Mouse (Mus musculus): ENCODE data around the gene Bex4. TPM values are rescaled to one million over a fixed set of nuclear protein-coding genes. Genes with fewer than 3 reads are reported as not detected.
"Not testable (repeated sequence)": the region's sequence is repeated elsewhere in the genome, so short reads cannot be mapped to it uniquely, and the experiment has no call there.

Gene Bex4
- 115 and 152 TPM in 2 replicates for polyA plus RNA-seq (2014; fragmentation: Nextera tagmentation; extraction: Ambion mirVana)

DNA sequence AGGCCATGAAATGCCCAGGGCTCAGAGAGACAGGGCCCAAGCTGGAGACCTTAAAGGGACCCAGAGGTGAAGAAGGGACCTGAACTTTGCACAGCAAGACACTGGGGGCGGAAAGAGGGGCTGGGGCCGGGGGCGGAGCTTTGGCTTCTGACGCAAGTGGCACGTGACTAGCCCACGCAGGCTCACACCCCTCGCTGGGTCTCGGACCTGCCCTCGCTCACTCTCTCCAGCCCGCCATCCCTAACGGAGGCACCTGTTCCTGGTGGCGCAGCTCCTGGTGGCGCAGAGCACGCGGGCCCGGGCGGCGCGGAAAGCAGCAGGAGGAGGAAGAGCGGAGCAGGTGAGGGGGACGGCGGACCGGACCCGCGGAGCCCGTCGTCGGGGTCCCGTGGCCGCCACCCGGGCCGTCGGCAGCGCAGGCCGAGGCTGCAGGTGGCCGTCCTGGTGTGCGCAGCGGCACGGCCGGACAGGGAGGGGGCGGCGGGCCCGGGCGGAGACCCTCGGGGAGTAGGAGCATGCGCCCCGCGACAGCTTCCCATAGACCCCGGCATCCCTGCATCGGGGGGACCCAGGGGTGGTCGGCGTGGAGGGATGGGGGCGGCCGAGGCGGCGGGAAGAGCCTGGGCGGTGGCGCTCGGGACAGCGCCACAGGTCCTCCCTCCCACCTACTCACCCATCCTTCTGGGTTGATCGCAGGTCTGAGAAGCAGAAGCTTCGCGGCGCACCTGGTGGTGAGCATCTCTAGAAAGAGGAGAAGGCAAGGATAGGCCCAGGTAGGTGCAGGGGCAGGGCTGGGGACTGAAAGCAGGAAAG, at the start of gene Bex4:
Gene Bex4, plus strand, starts transcription at position 170 of the 813 bp plus-strand sequence.
- not testable (repeated sequence) for H3K4me1 ChIP-seq (ENCODE audit: control insufficient read depth, insufficient read depth, low read length); H3K27me3 ChIP-seq (ENCODE audit: control insufficient read depth, insufficient read depth, low read length); H3K36me3 ChIP-seq (ENCODE audit: control insufficient read depth, insufficient read depth, low read length); H3K27ac ChIP-seq (ENCODE audit: low read depth, low read length); H3K9me3 ChIP-seq (ENCODE audit: control insufficient read depth, low read length)
- Histone ChIP-seq H3K9ac (replicated peaks; ENCODE audit: low read depth, low read length) (peak within 1 kb of the TSS; percentile 28; the same call in 1 of the 2 replicates), H3K4me2 (ENCODE audit: low read depth, low read length) (peak within 1 kb of the TSS; percentile 44), H3K4me3 (ENCODE audit: low read depth, low read length) (peak within 1 kb of the TSS; percentile 27)
- WGBS: 15% methylated on average over 12 of the region's 64 CpGs
- peak; percentile 97 for ATAC-seq (ENCODE audit: low read depth)

DNA sequence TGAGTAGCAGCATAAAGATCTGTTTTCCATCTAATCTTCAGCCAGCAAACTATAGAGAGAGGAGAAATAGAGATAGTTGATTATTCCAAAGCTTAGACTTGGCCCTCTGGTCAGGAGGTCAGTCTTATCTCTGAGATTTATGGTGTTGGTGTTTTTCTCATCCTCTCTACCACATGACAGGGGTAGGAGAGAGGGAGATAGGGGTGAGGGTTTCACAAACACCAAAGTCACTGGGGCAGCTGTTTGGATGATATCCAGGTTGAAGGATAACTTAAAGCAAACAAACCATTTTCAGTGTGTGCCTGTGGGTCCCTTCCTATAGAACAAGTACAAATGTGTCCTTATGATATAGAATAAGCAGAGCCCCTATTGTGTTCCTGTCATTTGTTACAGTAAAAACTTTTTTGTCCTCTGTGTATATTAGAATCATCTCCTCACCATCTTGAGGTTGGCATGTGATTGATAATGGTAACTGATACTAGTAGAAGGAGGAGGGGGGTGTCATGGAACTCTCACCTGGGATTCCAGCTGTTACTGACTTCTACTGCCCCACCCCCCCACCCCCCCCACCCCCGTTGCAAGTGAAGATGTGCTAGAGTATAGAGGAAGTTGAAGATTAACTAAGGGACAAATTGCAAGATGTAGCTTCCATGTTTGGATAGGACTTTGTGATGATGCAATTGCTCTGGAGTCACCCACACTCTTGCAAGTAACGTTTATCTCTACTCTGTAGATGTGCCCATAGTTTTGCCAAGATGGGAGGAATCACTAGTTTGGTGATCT, 46.1 kb upstream of the Bex4 start:
- Histone ChIP-seq H3K36me3 (ENCODE audit: control insufficient read depth, insufficient read depth, low read length) (no peaks in the 10 kb centered on the region), H3K27ac (ENCODE audit: low read depth, low read length) (no peak overlapping the region), H3K4me3 (ENCODE audit: low read depth, low read length) (no peak overlapping the region), H3K27me3 (ENCODE audit: control insufficient read depth, insufficient read depth, low read length) (no peaks in the 10 kb centered on the region), H3K9ac (replicated peaks; ENCODE audit: low read depth, low read length) (no peak overlapping the region), H3K4me1 (ENCODE audit: control insufficient read depth, insufficient read depth, low read length) (no peaks in the 10 kb centered on the region), H3K9me3 (ENCODE audit: control insufficient read depth, low read length) (no peaks in the 10 kb centered on the region), H3K4me2 (ENCODE audit: low read depth, low read length) (no peak overlapping the region)
- no peak for ATAC-seq (ENCODE audit: low read depth)
- 41% methylated on average over 2 of the region's 2 CpGs for WGBS

DNA sequence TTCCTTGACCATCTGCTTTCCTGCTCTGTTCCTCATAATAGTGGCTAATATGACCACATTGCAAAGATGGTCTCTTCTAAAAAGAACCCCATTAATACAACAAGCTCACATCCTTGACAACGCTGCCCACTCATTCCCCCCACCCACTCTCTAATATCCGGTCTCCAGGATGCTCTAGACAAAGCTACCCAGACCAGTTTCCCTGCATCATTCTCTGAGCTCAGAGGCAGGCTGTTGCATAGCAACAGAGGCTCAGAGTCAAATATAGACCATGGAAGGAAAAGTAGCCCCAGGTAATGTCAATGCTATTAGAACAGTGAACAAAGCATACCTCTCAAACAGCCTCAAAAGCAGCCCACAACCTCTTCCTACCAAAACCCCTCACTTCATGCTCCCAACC, 44.4 kb upstream of the Bex4 start:
- H3K27ac ChIP-seq (ENCODE audit: low read depth, low read length): no peak overlapping the region

DNA sequence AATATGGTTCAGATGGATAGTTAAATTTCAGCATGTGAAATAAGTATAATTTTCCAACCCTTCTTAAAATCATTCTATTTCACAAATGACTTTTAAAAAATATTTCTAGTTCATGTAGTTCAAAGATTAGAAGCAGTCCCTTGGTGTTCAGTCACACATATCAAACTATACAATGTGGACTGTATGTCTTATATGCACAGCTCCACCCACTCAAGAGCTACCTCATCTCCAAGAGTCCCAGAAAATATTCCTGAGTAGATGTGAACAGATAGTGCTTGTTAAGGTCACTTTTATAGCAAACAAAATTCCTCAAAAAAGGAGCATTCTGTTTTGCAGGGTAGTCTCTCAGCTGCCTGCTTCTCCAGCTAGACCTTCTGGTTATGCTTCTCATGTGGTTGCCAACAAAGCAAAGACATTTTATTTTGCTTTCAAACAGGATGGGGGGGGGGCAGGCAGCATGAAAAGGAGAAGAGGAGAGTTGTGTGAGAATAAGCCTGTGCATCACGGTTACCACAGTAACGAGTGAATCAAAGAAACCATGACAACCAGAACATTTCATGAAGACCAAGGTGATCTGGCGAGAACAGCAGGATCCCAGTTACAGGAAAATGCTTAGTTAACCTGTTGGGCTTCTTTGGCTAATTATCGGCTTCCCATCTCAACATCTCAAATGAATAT, 34.6 kb upstream of the Bex4 start:
- Histone ChIP-seq H3K36me3 (ENCODE audit: control insufficient read depth, insufficient read depth, low read length) (no peaks in the 10 kb centered on the region), H3K4me1 (ENCODE audit: control insufficient read depth, insufficient read depth, low read length) (no peaks in the 10 kb centered on the region), H3K27me3 (ENCODE audit: control insufficient read depth, insufficient read depth, low read length) (no peaks in the 10 kb centered on the region), H3K9me3 (ENCODE audit: control insufficient read depth, low read length) (no peaks in the 10 kb centered on the region), H3K9ac (replicated peaks; ENCODE audit: low read depth, low read length) (no peak overlapping the region), H3K27ac (ENCODE audit: low read depth, low read length) (no peak overlapping the region), H3K4me3 (ENCODE audit: low read depth, low read length) (no peak overlapping the region), H3K4me2 (ENCODE audit: low read depth, low read length) (no peak overlapping the region)
- ATAC-seq (ENCODE audit: low read depth): no peak
- 53% methylated on average over 4 of the region's 4 CpGs for WGBS

More for the DNA sequence above, 44.4 kb upstream of the Bex4 start:
- Histone ChIP-seq H3K4me2 (ENCODE audit: low read depth, low read length) (no peak overlapping the region), H3K36me3 (ENCODE audit: control insufficient read depth, insufficient read depth, low read length) (no peaks in the 10 kb centered on the region), H3K4me1 (ENCODE audit: control insufficient read depth, insufficient read depth, low read length) (no peaks in the 10 kb centered on the region), H3K4me3 (ENCODE audit: low read depth, low read length) (no peak overlapping the region), H3K9me3 (ENCODE audit: control insufficient read depth, low read length) (no peaks in the 10 kb centered on the region), H3K9ac (replicated peaks; ENCODE audit: low read depth, low read length) (no peak overlapping the region), H3K27me3 (ENCODE audit: control insufficient read depth, insufficient read depth, low read length) (no peaks in the 10 kb centered on the region)
- peak; percentile 70; the same call in 1 of the 2 replicates for ATAC-seq (ENCODE audit: low read depth)
- WGBS: 41% methylated on average over 2 of the region's 2 CpGs

DNA sequence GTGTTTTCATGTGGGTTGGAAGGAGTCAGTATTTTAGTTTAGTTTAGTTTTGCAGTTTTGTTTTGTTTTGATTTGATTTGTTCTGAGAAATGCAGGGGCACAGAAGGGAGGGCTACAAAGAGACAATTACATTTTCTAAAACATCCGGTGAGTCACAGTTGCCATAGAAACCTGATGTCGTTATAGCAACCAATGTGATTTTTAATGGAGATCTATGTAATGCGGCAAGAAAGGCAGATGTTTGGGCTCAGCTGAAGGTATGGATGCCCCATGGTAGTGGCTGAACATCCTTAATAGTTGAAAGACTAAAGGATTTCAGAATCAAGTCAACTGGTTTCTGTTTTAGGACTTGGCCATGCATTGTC, 34.1 kb upstream of the Bex4 start:
- H3K4me3 ChIP-seq (ENCODE audit: low read depth, low read length): no peak overlapping the region
- peak; percentile 44; the same call in 1 of the 2 replicates for ATAC-seq (ENCODE audit: low read depth)
- no peaks in the 10 kb centered on the region for H3K9me3 ChIP-seq (ENCODE audit: control insufficient read depth, low read length)
- no peak overlapping the region for H3K27ac ChIP-seq (ENCODE audit: low read depth, low read length)
- H3K9ac ChIP-seq (replicated peaks; ENCODE audit: low read depth, low read length): no peak overlapping the region
- WGBS: 40% methylated on average over 3 of the region's 3 CpGs
- no peaks in the 10 kb centered on the region for H3K27me3 ChIP-seq (ENCODE audit: control insufficient read depth, insufficient read depth, low read length)
- H3K4me2 ChIP-seq (ENCODE audit: low read depth, low read length): no peak overlapping the region
- H3K4me1 ChIP-seq (ENCODE audit: control insufficient read depth, insufficient read depth, low read length): no peaks in the 10 kb centered on the region
- no peaks in the 10 kb centered on the region for H3K36me3 ChIP-seq (ENCODE audit: control insufficient read depth, insufficient read depth, low read length)

DNA sequence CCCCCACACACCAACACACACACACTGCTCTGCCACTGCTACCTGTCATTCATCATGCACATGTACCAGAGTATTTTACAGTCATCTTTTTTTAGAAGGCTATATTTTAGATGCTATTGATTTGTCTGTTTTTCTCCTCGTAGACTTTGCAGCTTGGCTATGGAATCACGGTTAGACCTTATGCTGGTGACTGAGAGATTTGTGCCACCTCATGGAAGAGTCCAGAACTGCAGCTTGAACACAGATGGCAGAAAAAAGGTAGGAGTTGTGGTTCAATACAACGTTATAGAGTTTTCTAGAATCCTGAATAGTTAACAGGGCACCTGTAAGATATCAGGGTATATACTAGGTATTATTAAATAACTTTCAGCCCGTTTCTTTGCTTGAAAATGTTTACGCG, 30.9 kb upstream of the Bex4 start:
- Histone ChIP-seq H3K9ac (replicated peaks; ENCODE audit: low read depth, low read length) (no peak overlapping the region), H3K4me3 (ENCODE audit: low read depth, low read length) (no peak overlapping the region), H3K9me3 (ENCODE audit: control insufficient read depth, low read length) (no peaks in the 10 kb centered on the region), H3K4me2 (ENCODE audit: low read depth, low read length) (no peak overlapping the region), H3K36me3 (ENCODE audit: control insufficient read depth, insufficient read depth, low read length) (no peaks in the 10 kb centered on the region), H3K27me3 (ENCODE audit: control insufficient read depth, insufficient read depth, low read length) (no peaks in the 10 kb centered on the region), H3K4me1 (ENCODE audit: control insufficient read depth, insufficient read depth, low read length) (no peaks in the 10 kb centered on the region), H3K27ac (ENCODE audit: low read depth, low read length) (no peak overlapping the region)
- peak; percentile 34; the same call in 1 of the 2 replicates for ATAC-seq (ENCODE audit: low read depth)
- 41% methylated on average over 6 of the region's 6 CpGs for WGBS

DNA sequence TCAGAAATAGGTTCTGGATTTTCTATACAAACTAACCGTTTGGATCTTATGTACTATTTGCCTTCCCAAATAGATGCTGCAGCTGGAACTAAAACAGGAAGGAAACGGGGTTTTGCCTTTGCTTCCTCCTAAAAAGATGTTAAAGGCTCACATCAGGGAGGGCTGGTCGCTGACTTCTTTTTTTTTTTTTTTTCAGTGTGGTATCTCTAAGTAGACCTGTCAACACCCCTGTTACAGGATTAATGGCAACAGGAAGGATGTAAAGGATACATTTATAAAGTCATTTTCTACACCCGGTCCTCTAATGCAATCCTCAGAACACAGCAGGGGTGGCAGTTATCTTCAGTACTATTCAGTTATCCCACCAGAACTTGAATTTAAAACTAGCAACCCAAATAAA, 23.8 kb upstream of the Bex4 start:
- H3K27me3 ChIP-seq (ENCODE audit: control insufficient read depth, insufficient read depth, low read length): no peaks in the 10 kb centered on the region
- no peaks in the 10 kb centered on the region for H3K4me1 ChIP-seq (ENCODE audit: control insufficient read depth, insufficient read depth, low read length)
- no peaks in the 10 kb centered on the region for H3K36me3 ChIP-seq (ENCODE audit: control insufficient read depth, insufficient read depth, low read length)
- WGBS: 44% methylated on average over 4 of the region's 4 CpGs
- no peak overlapping the region for H3K9ac ChIP-seq (replicated peaks; ENCODE audit: low read depth, low read length)
- peak overlapping the region; percentile 39; the same call in 1 of the 2 replicates for H3K4me3 ChIP-seq (ENCODE audit: low read depth, low read length)
- no peaks in the 10 kb centered on the region for H3K9me3 ChIP-seq (ENCODE audit: control insufficient read depth, low read length)
- H3K4me2 ChIP-seq (ENCODE audit: low read depth, low read length): peak overlapping the region; percentile 41
- H3K27ac ChIP-seq (ENCODE audit: low read depth, low read length): no peak overlapping the region
- ATAC-seq (ENCODE audit: low read depth): peak; percentile 32

DNA sequence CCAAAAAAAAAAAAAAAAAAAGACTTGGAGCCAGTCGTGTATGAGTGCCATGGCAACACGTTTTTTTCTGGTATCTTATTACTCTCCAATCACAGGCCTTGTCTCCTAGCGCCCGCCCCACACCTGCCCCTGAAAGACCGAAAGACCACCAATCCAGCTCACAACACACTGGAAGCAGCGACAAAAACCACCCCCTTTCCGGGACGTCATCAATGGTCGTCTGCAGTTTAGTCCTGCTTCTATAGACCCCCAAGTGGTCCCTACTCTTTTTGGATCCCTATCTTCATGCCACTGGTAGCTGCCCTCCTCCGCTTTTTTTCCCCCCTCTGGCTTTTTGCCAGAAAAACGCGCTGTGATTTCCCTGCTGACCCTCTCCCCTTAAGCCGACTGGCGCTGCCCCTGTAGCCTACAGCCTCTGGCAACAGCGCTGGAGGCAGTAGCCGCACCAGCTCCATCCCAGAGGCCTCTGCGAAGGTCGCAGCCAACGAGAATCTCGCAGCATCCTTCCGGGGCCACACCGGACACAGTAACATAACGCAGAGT, 23.3 kb upstream of the Bex4 start:
- Histone ChIP-seq H3K9ac (replicated peaks; ENCODE audit: low read depth, low read length) (0 out of 2 replicates have a peak overlapping the region, but pooled peaks have one; percentile 28), H3K4me2 (ENCODE audit: low read depth, low read length) (peak overlapping the region; percentile 41), H3K4me1 (ENCODE audit: control insufficient read depth, insufficient read depth, low read length) (no peaks in the 10 kb centered on the region), H3K9me3 (ENCODE audit: control insufficient read depth, low read length) (no peaks in the 10 kb centered on the region), H3K27me3 (ENCODE audit: control insufficient read depth, insufficient read depth, low read length) (no peaks in the 10 kb centered on the region), H3K36me3 (ENCODE audit: control insufficient read depth, insufficient read depth, low read length) (no peaks in the 10 kb centered on the region), H3K4me3 (ENCODE audit: low read depth, low read length) (peak overlapping the region; percentile 39), H3K27ac (ENCODE audit: low read depth, low read length) (peak overlapping the region; percentile 90)
- ATAC-seq (ENCODE audit: low read depth): peak; percentile 99
- 19% methylated on average over 23 of the region's 23 CpGs for WGBS

Measured in neural tube, embryonic 14.5 days (tissue).